Mouse (Mus musculus) T-cell, adult 66 days (primary cell): ENCODE results near the gene Rbm14. TPM values are rescaled to one million over a fixed set of nuclear protein-coding genes. Genes with fewer than 3 reads are reported as not detected.

Experiments
- total RNA-seq, 2 experiments: library from RNA; stranded (reverse); gene quantifications; 3 replicates in 1 of 2; 4 replicates in 1 of 2; pipeline ENCODE4 v1.2.4; 2023

Gene Rbm14
- 10 to 100 TPM; 84.8 to 95.2 TPM for total RNA-seq

GRCm38 (mm10) chr19:4811063-4811908 lies at the start of gene Rbm14, which contains the start of gene Gm21992:
Gene Rbm14 (minus strand): TSS chr19:4811634.
Gene Gm21992 (minus strand): TSS chr19:4811612.

GRCm38 (mm10) chr19:4854552-4855469 lies 43.4 kb upstream of the Rbm14 start, which contains the start of gene Ctsf:
Gene Ctsf (plus strand): TSS chr19:4855130.

DNA sequence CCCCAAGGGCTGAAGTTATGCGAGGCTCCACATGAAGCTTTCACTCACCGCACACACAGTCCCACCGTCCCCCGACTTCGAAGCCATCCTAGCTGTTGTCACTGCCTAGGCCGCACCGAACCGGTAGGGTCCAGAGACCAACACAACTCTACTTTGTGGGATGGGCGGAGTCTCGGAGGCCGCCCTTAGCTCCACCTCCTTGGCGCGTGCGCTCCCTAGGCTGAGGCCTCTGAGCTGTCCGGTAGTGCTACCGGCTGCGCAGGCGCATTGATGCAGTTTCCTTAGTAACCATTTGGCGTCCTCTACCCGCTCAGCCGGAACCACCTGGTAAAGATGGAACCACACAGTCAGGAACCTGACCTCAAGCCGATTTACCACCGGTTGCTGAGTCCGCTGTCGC lies 27.7 kb upstream of the Rbm14 start, which contains the start of the genes Ccs and Ccdc87:
TSS of gene Ccs (minus strand) at position 184 of the 400 bp plus-strand sequence.
TSS of gene Ccdc87 (plus strand) at position 218 of the 400 bp plus-strand sequence.

DNA sequence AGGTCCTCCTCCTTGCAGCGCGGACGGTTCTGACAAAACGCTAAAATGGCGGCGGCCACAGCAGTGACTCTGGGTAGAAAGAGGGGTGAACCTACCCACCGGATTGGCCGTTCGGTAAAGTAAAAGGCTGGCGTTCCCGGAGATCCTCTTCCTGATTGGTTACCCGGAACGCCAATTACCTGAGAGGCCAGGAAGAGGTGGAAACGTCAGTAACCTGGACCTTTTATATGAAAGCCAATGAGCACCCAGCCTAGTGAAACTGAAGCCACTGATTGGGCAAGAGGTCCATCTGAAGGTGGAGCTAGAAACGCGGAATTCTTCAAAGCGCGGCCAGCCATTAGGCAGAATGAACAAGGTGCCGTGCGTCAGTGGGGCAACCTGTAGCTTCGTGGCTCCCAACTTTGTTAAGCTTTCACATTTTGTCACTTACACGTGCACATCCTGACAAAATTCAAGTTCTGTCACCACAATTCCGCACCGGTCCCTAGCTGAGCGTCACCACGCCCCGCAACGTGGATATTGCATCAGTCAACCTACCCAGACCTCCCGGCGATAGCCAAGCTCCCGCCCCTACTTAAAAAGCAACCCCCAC lies 17.5 kb downstream of the Rbm14 start, which contains the start of gene Rbm4:
TSS of gene Rbm4 (minus strand) at position 71 of the 592 bp plus-strand sequence.

DNA sequence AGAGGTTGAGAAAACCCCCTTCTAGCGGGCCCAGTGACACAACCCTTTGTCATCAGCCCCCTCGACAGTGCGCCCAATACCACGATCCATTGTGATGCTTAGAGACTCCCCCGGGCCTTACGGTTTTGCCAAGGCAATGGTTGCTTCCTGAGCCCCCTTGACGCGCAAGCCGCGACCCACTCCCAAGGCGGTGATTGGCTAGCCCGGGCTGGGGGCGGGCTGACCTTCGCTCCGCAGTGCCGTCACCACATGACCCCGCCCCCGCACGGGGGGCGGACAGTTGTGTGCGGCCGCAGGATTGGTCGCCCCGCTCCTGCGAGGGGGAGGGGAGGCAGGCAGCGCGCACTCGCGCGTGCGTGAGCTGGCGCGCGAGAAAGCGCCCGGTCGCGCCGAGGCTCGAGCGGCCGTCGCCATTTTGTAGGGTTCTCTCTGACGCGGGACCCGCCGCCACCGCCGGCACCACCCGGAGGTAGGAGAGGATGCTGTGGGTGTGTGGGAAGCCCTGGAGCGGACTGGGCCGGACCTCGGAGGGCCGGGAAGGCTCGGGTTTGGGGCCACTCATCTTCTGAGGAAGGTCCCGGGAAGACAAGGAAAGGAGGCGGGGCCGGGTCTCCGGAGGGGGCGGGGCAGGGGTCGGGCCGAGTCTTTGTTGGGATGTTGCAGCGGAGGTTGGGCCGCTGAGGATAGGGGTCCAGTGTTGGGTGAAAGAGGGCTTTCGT lies 55.1 kb downstream of the Rbm14 start, which contains the start of gene Rbm4b:
TSS of gene Rbm4b (plus strand) at position 305 of the 719 bp plus-strand sequence.

Other genes with a start within 250 kb of the Rbm14 start
- under 1 TPM; 0.29 to 0.53 TPM for gene Lrfn4, start 196.0 kb downstream of the Rbm14 start, total RNA-seq
- gene Rce1, start 186.0 kb downstream of the Rbm14 start, total RNA-seq, result 10 to 100 TPM; 53.2 to 59.2 TPM
- gene Gm960, start 113.0 kb downstream of the Rbm14 start, total RNA-seq, result not detected
- under 1 TPM in 1 of 2 experiments, not detected in 1; 0.09 TPM for gene Sptbn2, start 100.5 kb downstream of the Rbm14 start, total RNA-seq
- gene Rbm4b, start 55.1 kb downstream of the Rbm14 start, total RNA-seq, result 10 to 100 TPM; 24.8 to 30.7 TPM
- gene Rbm4, start 17.7 kb downstream of the Rbm14 start, total RNA-seq, result 100 to 1,000 TPM in 1 of 2 experiments, 10 to 100 TPM in 1; 98.1 to 112 TPM
- gene Gm21992, start within 50 bp of the Rbm14 start, total RNA-seq, result 10 to 100 TPM; 27.8 to 51.8 TPM
- gene Ccs, start 27.7 kb upstream of the Rbm14 start, total RNA-seq, result 10 to 100 TPM; 51.0 to 53.8 TPM
- gene Ccdc87, start 27.7 kb upstream of the Rbm14 start, total RNA-seq, result not detected
- 1 to 10 TPM; 3.8 to 4.1 TPM for gene Ctsf, start 43.5 kb upstream of the Rbm14 start, total RNA-seq
- under 1 TPM in 1 of 2 experiments, not detected in 1; 0.27 TPM for gene Actn3, start 66.3 kb upstream of the Rbm14 start, total RNA-seq
- 1 to 10 TPM; 5.0 to 6.1 TPM for gene Zdhhc24, start 67.0 kb upstream of the Rbm14 start, total RNA-seq
- gene Bbs1, start 95.0 kb upstream of the Rbm14 start, total RNA-seq, result 1 to 10 TPM; 1.9 to 3.3 TPM
- 10 to 100 TPM; 89.3 to 95.6 TPM for gene Dpp3, start 116.7 kb upstream of the Rbm14 start, total RNA-seq
- 1 to 10 TPM; 2.3 to 2.9 TPM for gene Peli3, start 131.5 kb upstream of the Rbm14 start, total RNA-seq
- 10 to 100 TPM; 32.4 to 35.4 TPM for gene Mrpl11, start 150.5 kb upstream of the Rbm14 start, total RNA-seq
- 1 to 10 TPM in 1 of 2 experiments, under 1 TPM in 1; 0.90 to 1.7 TPM for gene Npas4, start 178.7 kb upstream of the Rbm14 start, total RNA-seq
- gene Slc29a2, start 212.2 kb upstream of the Rbm14 start, total RNA-seq, result 1 to 10 TPM; 2.6 to 4.2 TPM
- gene B4gat1, start 227.2 kb upstream of the Rbm14 start, total RNA-seq, result 1 to 10 TPM; 4.5 to 5.3 TPM
- gene AC124502.3, start 227.3 kb upstream of the Rbm14 start, total RNA-seq, result 1 to 10 TPM; 1.7 to 2.2 TPM
- 10 to 100 TPM; 60.1 to 63.1 TPM for gene Brms1, start 229.7 kb upstream of the Rbm14 start, total RNA-seq
- 10 to 100 TPM in 1 of 2 experiments, 1 to 10 TPM in 1; 7.5 to 11.2 TPM for gene Rin1, start 238.8 kb upstream of the Rbm14 start, total RNA-seq